Mouse (Mus musculus) spleen, adult 10 weeks (tissue): ENCODE results near the gene Defb33. TPM values are rescaled to one million over a fixed set of nuclear protein-coding genes. Genes with fewer than 3 reads are reported as not detected.

Experiments used
- polyA plus RNA-seq: library from polyadenylated mRNA; stranded (reverse); fragments of 350-450 nt; fragmentation: Illumina TruSeq; extraction: RNeasy Lipid Tissue Mini Kit (QIAGEN cat#74804); gene quantifications from one replicate; pipeline ENCODE4 v1.2.3, GENCODE M21; 2015; ENCODE audit warnings: low replicate concordance; ENCODE audit not compliant: insufficient read depth

Defb33 gene
- polyA plus RNA-seq = not detected

GRCm38 (mm10) chr8:20892369-20892768 is at the start of gene Defb33:
Gene Defb33 (plus strand): TSS chr8:20892669.

DNA sequence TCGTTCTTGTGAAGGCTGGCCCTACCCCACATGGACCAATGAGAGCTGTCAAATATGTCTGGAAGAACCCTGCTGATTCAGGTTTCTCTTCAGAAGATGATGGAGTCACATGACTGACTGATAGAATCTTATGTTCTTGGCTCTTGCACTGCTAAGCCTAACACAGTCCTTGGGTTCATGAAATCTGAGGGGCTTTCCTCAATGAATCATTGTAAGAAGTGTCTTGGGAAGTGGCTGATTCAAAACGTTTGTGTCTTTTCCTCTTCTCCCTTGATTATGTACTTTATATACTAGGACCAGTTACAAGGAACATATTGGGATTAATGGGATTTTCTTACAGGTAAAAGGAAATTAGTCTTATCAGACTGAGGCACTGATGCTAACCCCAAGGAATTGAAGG is 10.1 kb downstream of the Defb33 start, which contains the start of gene Gm15056:
Gene Gm15056, minus strand, starts transcription at position 101 of the 400 bp plus-strand sequence.

GRCm38 (mm10) chr8:20921971-20922370 is 29.5 kb downstream of the Defb33 start, which contains the start of gene Gm6040:
Gene Gm6040 (minus strand): TSS chr8:20922071.

DNA sequence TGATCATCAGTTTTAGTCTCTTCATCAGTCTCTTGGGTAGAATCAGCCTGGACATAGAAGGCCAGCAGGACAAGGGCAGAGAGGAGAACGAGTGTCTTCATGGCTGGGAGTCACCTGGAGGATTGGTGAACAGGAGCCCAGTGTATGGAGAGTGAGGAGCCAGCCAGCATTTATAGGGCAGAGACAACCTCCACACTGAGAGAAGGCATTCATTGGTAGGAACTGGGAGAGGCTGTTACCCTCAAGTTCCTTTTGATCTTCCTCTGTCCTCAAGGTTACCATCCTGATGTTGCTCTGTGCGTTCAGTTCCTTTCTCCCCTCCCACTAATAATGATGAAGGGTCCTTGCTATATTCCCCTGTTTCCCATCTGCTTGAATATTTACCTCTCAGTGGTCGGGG is 52.1 kb downstream of the Defb33 start, which contains the start of gene AY761185:
Gene AY761185, minus strand, starts transcription at position 101 of the 400 bp plus-strand sequence.

Other genes starting within 250 kb of the Defb33 start
- gene Gm15056, start 10.0 kb downstream of the Defb33 start, polyA plus RNA-seq = 3.4 TPM
- gene Gm6040, start 29.4 kb downstream of the Defb33 start, polyA plus RNA-seq = not detected
- not detected for gene AY761185, start 52.0 kb downstream of the Defb33 start, polyA plus RNA-seq
- gene Defa21, start 132.9 kb downstream of the Defb33 start, polyA plus RNA-seq = not detected
- gene Defa23, start 162.4 kb downstream of the Defb33 start, polyA plus RNA-seq = not detected
- gene Defa35, start 172.4 kb downstream of the Defb33 start, polyA plus RNA-seq = not detected
- gene Defa25, start 191.8 kb downstream of the Defb33 start, polyA plus RNA-seq = not detected
- not detected for gene Gm14851, start 203.4 kb downstream of the Defb33 start, polyA plus RNA-seq
- not detected for gene Defa30, start 242.0 kb downstream of the Defb33 start, polyA plus RNA-seq